Mouse (Mus musculus): Measurements from ENCODE around the gene Oog1. TPM values are rescaled to one million over a fixed set of nuclear protein-coding genes. Genes with fewer than 3 reads are reported as not detected.
"Not testable (repeated sequence)": the region's sequence is repeated elsewhere in the genome, so short reads cannot be mapped to it uniquely, and the experiment has no call there.

Gene Oog1
- not detected in 2 replicates for polyA plus RNA-seq (2012; ENCODE audit: insufficient read depth, insufficient read length, missing spikeins)

DNA sequence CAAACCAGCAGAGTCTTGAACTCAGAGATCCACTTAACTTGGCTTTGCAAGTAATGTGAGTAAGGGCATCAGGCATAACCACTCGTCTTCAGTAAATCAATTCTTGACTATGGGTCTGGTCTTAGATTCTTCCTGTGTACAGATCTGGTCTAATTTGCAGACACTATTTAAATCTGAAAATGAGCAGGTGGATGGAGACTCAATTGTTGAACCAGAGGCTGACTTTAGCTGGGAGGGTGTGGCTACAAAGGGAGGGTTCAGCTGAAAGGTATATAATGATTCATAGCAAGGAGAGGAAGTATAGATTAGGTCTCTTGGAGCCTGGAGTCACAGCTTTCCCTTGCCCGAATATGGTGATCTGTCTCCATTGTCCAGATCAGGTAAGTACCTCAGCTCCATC is at the start of gene Oog1:
Gene Oog1, plus strand, starts transcription at position 301 of the 400 bp plus-strand sequence.
- H3K27ac ChIP-seq (replicated peaks; ENCODE audit: low read depth, low read length); H3K4me3 ChIP-seq (ENCODE audit: insufficient read depth, low read depth, low read length); H3K4me1 ChIP-seq (ENCODE audit: control insufficient read depth, insufficient read depth, insufficient read length, low read length): not testable (repeated sequence)

GRCm38 (mm10) chr12:87601388-87601787 is 1.1 kb upstream of the Oog1 start:
- not testable (repeated sequence) for H3K4me3 ChIP-seq (ENCODE audit: insufficient read depth, low read depth, low read length); H3K27ac ChIP-seq (replicated peaks; ENCODE audit: low read depth, low read length); H3K4me1 ChIP-seq (ENCODE audit: control insufficient read depth, insufficient read depth, insufficient read length, low read length)

GRCm38 (mm10) chr12:87618569-87618968 is 16.1 kb downstream of the Oog1 start, which contains the start of gene Gm4027:
Gene Gm4027, plus strand, starts transcription at chr12:87618869.
- not testable (repeated sequence) for H3K4me3 ChIP-seq (ENCODE audit: insufficient read depth, low read depth, low read length); H3K4me1 ChIP-seq (ENCODE audit: control insufficient read depth, insufficient read depth, insufficient read length, low read length)

GRCm38 (mm10) chr12:87644520-87644919 is 42.0 kb downstream of the Oog1 start, which contains the start of gene Gm16381:
Gene Gm16381, minus strand, starts transcription at chr12:87644620.
- not testable (repeated sequence) for H3K4me3 ChIP-seq (ENCODE audit: insufficient read depth, low read depth, low read length); H3K4me1 ChIP-seq (ENCODE audit: control insufficient read depth, insufficient read depth, insufficient read length, low read length); H3K27ac ChIP-seq (replicated peaks; ENCODE audit: low read depth, low read length)

More at GRCm38 (mm10) chr12:87618569-87618968, 16.1 kb downstream of the Oog1 start, which contains the start of gene Gm4027:
- not testable (repeated sequence) for H3K27ac ChIP-seq (replicated peaks; ENCODE audit: low read depth, low read length)

DNA sequence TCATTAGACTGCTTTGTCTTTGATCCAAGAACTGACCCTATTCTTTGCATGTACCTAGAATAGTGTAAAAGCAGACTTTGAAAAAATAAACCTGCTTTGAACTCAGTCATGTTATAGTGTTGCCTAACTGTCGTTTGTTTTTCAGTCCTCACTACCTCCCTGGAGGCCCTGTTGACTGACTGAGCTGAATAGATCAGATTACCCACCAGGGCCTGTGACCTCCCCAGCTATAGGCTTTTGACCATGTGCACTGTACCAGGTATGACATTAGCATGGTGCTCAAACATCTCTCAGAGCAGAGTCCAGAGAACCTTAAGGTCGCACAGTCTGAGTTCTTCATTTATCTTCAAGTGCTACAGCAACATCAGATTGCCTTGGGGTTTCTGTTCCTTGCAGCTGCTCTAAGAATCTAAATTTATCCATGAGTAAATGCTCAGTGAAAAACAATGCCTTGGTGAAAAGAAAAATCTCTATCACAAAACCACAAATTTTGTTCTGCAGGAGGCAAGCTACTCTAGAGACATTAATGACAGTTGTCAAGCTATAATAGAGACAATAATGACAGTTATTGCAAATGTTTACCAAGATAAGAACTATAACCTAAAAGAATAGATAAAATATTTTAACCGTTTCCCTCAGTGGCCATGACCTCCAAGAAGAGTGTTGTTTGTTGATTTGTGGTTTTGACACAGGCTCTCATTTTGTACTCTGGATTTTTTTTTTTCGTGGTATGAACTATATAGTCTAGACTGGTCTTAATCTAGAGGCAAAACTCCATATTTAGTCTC is 50.6 kb downstream of the Oog1 start:
- H3K27ac ChIP-seq (replicated peaks; ENCODE audit: low read depth, low read length); H3K4me1 ChIP-seq (ENCODE audit: control insufficient read depth, insufficient read depth, insufficient read length, low read length); H3K4me3 ChIP-seq (ENCODE audit: insufficient read depth, low read depth, low read length): not testable (repeated sequence)

Other genes with a start within 250 kb of the Oog1 start
- 10.4 and 25.5 TPM in 2 replicates for gene Sptlc2, start 214.3 kb upstream of the Oog1 start, polyA plus RNA-seq (2012; ENCODE audit: insufficient read depth, insufficient read length, missing spikeins)
- gene Slirp, start 158.8 kb upstream of the Oog1 start, polyA plus RNA-seq (2012; ENCODE audit: insufficient read depth, insufficient read length, missing spikeins) = 340 and 414 TPM in 2 replicates
- gene Alkbh1, start 158.7 kb upstream of the Oog1 start, polyA plus RNA-seq (2012; ENCODE audit: insufficient read depth, insufficient read length, missing spikeins) = 3.7 and 4.3 TPM in 2 replicates
- gene Snw1, start 130.4 kb upstream of the Oog1 start, polyA plus RNA-seq (2012; ENCODE audit: insufficient read depth, insufficient read length, missing spikeins) = 33.6 and 41.0 TPM in 2 replicates
- gene Gm5788, start 108.0 kb upstream of the Oog1 start, polyA plus RNA-seq (2012; ENCODE audit: insufficient read depth, insufficient read length, missing spikeins) = not detected in 2 replicates
- gene Gm8300, start 88.4 kb upstream of the Oog1 start, polyA plus RNA-seq (2012; ENCODE audit: insufficient read depth, insufficient read length, missing spikeins) = not detected in 2 replicates
- not detected in 2 replicates for gene Gm4027, start 16.2 kb downstream of the Oog1 start, polyA plus RNA-seq (2012; ENCODE audit: insufficient read depth, insufficient read length, missing spikeins)
- not detected in 2 replicates for gene Gm16381, start 41.9 kb downstream of the Oog1 start, polyA plus RNA-seq (2012; ENCODE audit: insufficient read depth, insufficient read length, missing spikeins)
- not detected in 2 replicates for gene Gm21319, start 173.1 kb downstream of the Oog1 start, polyA plus RNA-seq (2012; ENCODE audit: insufficient read depth, insufficient read length, missing spikeins)
- not detected in 2 replicates for gene Gm21936, start 192.8 kb downstream of the Oog1 start, polyA plus RNA-seq (2012; ENCODE audit: insufficient read depth, insufficient read length, missing spikeins)
- not detected in 2 replicates for gene BB287469, start 213.9 kb downstream of the Oog1 start, polyA plus RNA-seq (2012; ENCODE audit: insufficient read depth, insufficient read length, missing spikeins)
- gene Gm2001, start 239.7 kb downstream of the Oog1 start, polyA plus RNA-seq (2012; ENCODE audit: insufficient read depth, insufficient read length, missing spikeins) = not detected in 2 replicates

Measured in brown adipose tissue, adult 24 weeks (tissue).